Mouse (Mus musculus): ENCODE data around the gene 2210016L21Rik.
"Not testable (repeated sequence)": the region's sequence is repeated elsewhere in the genome, so short reads cannot be mapped to it uniquely, and the experiment has no call there.

The 2210016L21Rik gene

GRCm38 (mm10) chr5:114942074-114942765 is at the start of gene 2210016L21Rik:
2210016L21Rik (plus strand) TSS chr5:114942158.
- DNase-seq (ENCODE audit: low spot score in 2 of 2) = peak; percentile 85 to 86

GRCm38 (mm10) chr5:114895542-114895941 is 46.4 kb upstream of the 2210016L21Rik start:
- no peak for DNase-seq (ENCODE audit: low spot score in 2 of 2)

- no peak for DNase-seq (ENCODE audit: low spot score in 2 of 2)
Measured at GRCm38 (mm10) chr5:114896688-114897373, 45.1 kb upstream of the 2210016L21Rik start, which contains the start of gene Oasl2. Oasl2 (plus strand) TSS chr5:114896936.

GRCm38 (mm10) chr5:114897374-114897793 is 44.6 kb upstream of the 2210016L21Rik start:
- no peak for DNase-seq (ENCODE audit: low spot score in 2 of 2)

- DNase-seq (ENCODE audit: low spot score in 2 of 2) = no peak
Measured at GRCm38 (mm10) chr5:114898857-114899256, 43.1 kb upstream of the 2210016L21Rik start.

- peak in 1 of 2 experiments; percentile 20 for DNase-seq (ENCODE audit: low spot score in 2 of 2)
Measured at GRCm38 (mm10) chr5:114902413-114902812, 39.5 kb upstream of the 2210016L21Rik start.

- no peak for DNase-seq (ENCODE audit: low spot score in 2 of 2)
Measured at GRCm38 (mm10) chr5:114908598-114909305, 33.2 kb upstream of the 2210016L21Rik start.

GRCm38 (mm10) chr5:114913686-114914085 is 28.3 kb upstream of the 2210016L21Rik start:
- no peak for DNase-seq (ENCODE audit: low spot score in 2 of 2)

- DNase-seq (ENCODE audit: low spot score in 2 of 2) = no peak
Measured at GRCm38 (mm10) chr5:114914855-114915254, 27.1 kb upstream of the 2210016L21Rik start.

- no peak for DNase-seq (ENCODE audit: low spot score in 2 of 2)
Measured at GRCm38 (mm10) chr5:114915854-114916253, 26.1 kb upstream of the 2210016L21Rik start.

GRCm38 (mm10) chr5:114916777-114917176 is 25.2 kb upstream of the 2210016L21Rik start:
- DNase-seq (ENCODE audit: low spot score in 2 of 2) = no peak

GRCm38 (mm10) chr5:114917357-114917756 is 24.6 kb upstream of the 2210016L21Rik start:
- DNase-seq (ENCODE audit: low spot score in 2 of 2) = not testable (repeated sequence)

- DNase-seq (ENCODE audit: low spot score in 2 of 2) = no peak
Measured at GRCm38 (mm10) chr5:114921551-114922365, 20.2 kb upstream of the 2210016L21Rik start.

GRCm38 (mm10) chr5:114922366-114922731 is 19.6 kb upstream of the 2210016L21Rik start:
- no peak for DNase-seq (ENCODE audit: low spot score in 2 of 2)

- no peak for DNase-seq (ENCODE audit: low spot score in 2 of 2)
Measured at GRCm38 (mm10) chr5:114922998-114923473, 18.9 kb upstream of the 2210016L21Rik start, which contains the start of gene Oasl1. Oasl1 (plus strand) TSS chr5:114923240.

GRCm38 (mm10) chr5:114926153-114926684 is 15.7 kb upstream of the 2210016L21Rik start:
- DNase-seq (ENCODE audit: low spot score in 2 of 2) = no peak

GRCm38 (mm10) chr5:114926753-114927152 is 15.2 kb upstream of the 2210016L21Rik start:
- no peak for DNase-seq (ENCODE audit: low spot score in 2 of 2)

- no peak for DNase-seq (ENCODE audit: low spot score in 2 of 2)
Measured at GRCm38 (mm10) chr5:114931626-114932025, 10.3 kb upstream of the 2210016L21Rik start.

GRCm38 (mm10) chr5:114933206-114933605 is 8.8 kb upstream of the 2210016L21Rik start:
- no peak for DNase-seq (ENCODE audit: low spot score in 2 of 2)

GRCm38 (mm10) chr5:114935838-114936237 is 6.1 kb upstream of the 2210016L21Rik start:
- no peak for DNase-seq (ENCODE audit: low spot score in 2 of 2)

GRCm38 (mm10) chr5:114941138-114941537 is 820 bp upstream of the 2210016L21Rik start:
- not testable (repeated sequence) for DNase-seq (ENCODE audit: low spot score in 2 of 2)

Data from frontal cortex, postnatal 10 days (tissue).